In genomic region chr16:54279275-54279674, GRCm38 (mm10) we compare ENCODE assay signal across 34 mouse cellular contexts.
"Had no signal": no experiment of that assay in that cellular context is flagged by ENCODE, and none has a peak within 500 bp of the region (broad histone marks: within the 10 kb centered on the region; RNA-seq: fewer than 3 reads in every experiment).

No protein-coding gene starts in this region.

- H3K4me2 ChIP-seq: heart, embryonic 12.5 days; heart, embryonic 13.5 days; heart, embryonic 15.5 days; hindbrain, embryonic 12.5 days; hindbrain, embryonic 13.5 days; hindbrain, embryonic 14.5 days; hindbrain, embryonic 15.5 days; intestine, embryonic 15.5 days; kidney, embryonic 15.5 days had no signal

- H3K4me3 ChIP-seq: heart, embryonic 12.5 days; heart, embryonic 13.5 days; heart, embryonic 15.5 days; hindbrain, embryonic 10.5 days; hindbrain, embryonic 12.5 days; hindbrain, embryonic 13.5 days; hindbrain, embryonic 15.5 days; intestine, embryonic 15.5 days; kidney, embryonic 15.5 days; layer of hippocampus, adult 2 months; left cerebral cortex, adult 2 months had no signal

- H3K4me1 ChIP-seq: heart, embryonic 12.5 days; heart, embryonic 13.5 days; heart, embryonic 15.5 days; hindbrain, embryonic 10.5 days; hindbrain, embryonic 12.5 days; hindbrain, embryonic 13.5 days; hindbrain, embryonic 15.5 days; intestine, embryonic 15.5 days; kidney, embryonic 15.5 days had no signal

- H3K9me3 ChIP-seq: heart, embryonic 12.5 days; heart, embryonic 13.5 days; heart, embryonic 15.5 days; hindbrain, embryonic 10.5 days; hindbrain, embryonic 12.5 days; hindbrain, embryonic 13.5 days; hindbrain, embryonic 15.5 days; intestine, embryonic 15.5 days; kidney, embryonic 15.5 days had no signal

- H3K27ac ChIP-seq: heart, embryonic 13.5 days; heart, embryonic 15.5 days; hindbrain, embryonic 10.5 days; hindbrain, embryonic 12.5 days; hindbrain, embryonic 13.5 days; hindbrain, embryonic 14.5 days; hindbrain, embryonic 15.5 days; hindbrain, postnatal 0 days; intestine, embryonic 15.5 days; kidney, embryonic 15.5 days; kidney, postnatal 0 days; layer of hippocampus, adult 2 months; left cerebral cortex, adult 2 months had no signal

- H3K9ac ChIP-seq: heart, embryonic 12.5 days; heart, embryonic 13.5 days; heart, embryonic 15.5 days; hindbrain, embryonic 12.5 days; hindbrain, embryonic 13.5 days; hindbrain, embryonic 14.5 days; hindbrain, embryonic 15.5 days; intestine, embryonic 15.5 days; kidney, embryonic 15.5 days had no signal

- ATAC-seq: hindbrain, embryonic 16.5 days; hindbrain, postnatal 0 days; inflammation-experienced regulatory T-cells, adult 6 months; intestine, embryonic 15.5 days; intestine, embryonic 16.5 days; intestine, postnatal 0 days had no signal

- H3K36me3 ChIP-seq: heart, embryonic 12.5 days; heart, embryonic 13.5 days; heart, embryonic 15.5 days; hindbrain, embryonic 10.5 days; hindbrain, embryonic 12.5 days; hindbrain, embryonic 13.5 days; hindbrain, embryonic 15.5 days; intestine, embryonic 15.5 days; kidney, embryonic 15.5 days had no signal

- H3K27me3 ChIP-seq: heart, embryonic 12.5 days; heart, embryonic 13.5 days; heart, embryonic 15.5 days; hindbrain, embryonic 12.5 days; hindbrain, embryonic 13.5 days; hindbrain, embryonic 15.5 days; intestine, embryonic 15.5 days; kidney, embryonic 15.5 days had no signal

- DNase-seq: heart, postnatal 10 days; heart, postnatal 14 days; heart, postnatal 36 days; heart, postnatal 4 days; kidney, adult 11 months; kidney, adult 18-20 months; kidney, adult 2 months; kidney, adult 8-10 months; kidney, adult 9 months; kidney, postnatal 10 days; kidney, postnatal 14 days; kidney, postnatal 25 days; kidney, postnatal 36 days; kidney, postnatal 4 days; layer of hippocampus, adult 9-11 months; layer of hippocampus, postnatal 36 days had no signal
